Mouse (Mus musculus) heart, postnatal 14 days (tissue): Measurements from ENCODE around the gene Txndc11. TPM values are rescaled to one million over a fixed set of nuclear protein-coding genes. Genes with fewer than 3 reads are reported as not detected.

Experiments
- DNase-seq, 2 experiments: peaks; one replicate each; pipeline ENCODE4 v3.0.0; 2021 to 2022
- intact Hi-C: fragments of 180-260 bp; cut with DNase I; formaldehyde crosslinking; loops from one replicate; pipeline ENCODE4 v1.15.1; 2025
- total RNA-seq, 2 experiments: library from RNA; stranded (reverse); gene quantifications; 2 replicates each; pipeline ENCODE4 v1.2.3; 2021

Gene Txndc11
- total RNA-seq, 2 experiments from 2014 or later: 17.9 to 19.4 TPM

DNA sequence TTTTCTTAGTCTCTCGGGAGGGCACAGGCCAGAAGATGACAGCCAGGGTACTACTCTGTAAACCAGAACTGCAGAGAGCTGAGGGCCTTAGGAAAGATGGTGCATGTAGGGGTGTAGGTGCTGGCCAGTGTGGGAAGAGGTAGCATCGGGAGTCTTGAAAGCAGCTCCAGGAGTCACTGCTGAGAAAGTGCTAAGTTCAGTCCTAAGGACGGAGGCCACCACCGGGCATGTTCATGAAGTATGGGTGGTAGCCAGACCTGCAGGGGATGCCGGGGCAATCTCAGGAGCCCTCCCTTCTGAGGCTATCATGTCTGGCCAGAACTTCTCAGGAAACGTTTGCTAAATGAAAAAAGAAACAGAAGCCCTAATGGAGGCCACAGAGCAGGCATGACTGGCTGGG is 65.2 kb downstream of the Txndc11 start:
- intact Hi-C loops: loop anchor here (2.0 kb wide), 1 partner anchor 32 kb away; no protein-coding TSS in a partner anchor
- DNase-seq: no peak

DNA sequence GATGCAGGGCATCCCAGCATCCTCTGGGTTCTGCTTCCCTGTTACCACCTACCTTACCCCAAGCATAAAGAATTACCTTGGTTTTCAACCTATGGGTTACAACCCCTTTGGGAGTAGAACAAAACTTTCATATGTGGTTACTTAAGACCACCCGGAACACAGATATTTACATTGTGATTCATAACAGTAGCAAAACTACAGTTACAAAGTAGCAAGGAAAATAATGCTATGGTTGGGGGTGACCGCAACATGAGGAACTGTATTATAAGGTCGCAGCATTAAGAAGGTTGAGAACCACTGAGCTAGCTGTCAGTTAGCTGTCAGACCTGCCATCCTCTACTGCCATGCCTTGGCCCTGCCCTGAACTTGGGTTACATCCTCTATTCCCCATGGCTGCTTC is 65.8 kb downstream of the Txndc11 start:
- DNase-seq: no peak

DNA sequence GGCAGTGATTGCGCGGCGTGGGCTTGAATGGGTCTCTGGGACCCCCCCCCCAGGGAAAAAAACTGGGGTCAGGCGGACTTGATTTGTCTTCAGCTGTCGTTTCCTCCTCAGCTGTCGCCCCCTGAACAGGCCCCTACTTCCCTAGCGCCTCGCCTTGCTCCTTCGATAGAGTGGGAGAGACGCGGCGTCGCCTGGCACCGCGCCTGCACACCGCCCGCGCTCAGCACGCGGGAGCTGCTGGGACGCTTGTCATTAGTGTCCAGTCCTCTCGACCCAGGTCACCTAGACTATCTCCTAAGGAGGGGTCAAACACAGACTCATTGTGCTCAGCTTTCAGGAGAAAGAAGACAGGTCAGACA is 67.6 kb downstream of the Txndc11 start:
- DNase-seq: peak; percentile 68
- intact Hi-C loops: loop anchor here (2.0 kb wide), 1 partner anchor 22 kb away; no protein-coding TSS in a partner anchor

More for the DNA sequence above, 65.8 kb downstream of the Txndc11 start:
- intact Hi-C loops: loop anchor here (2.0 kb wide), 1 partner anchor 32 kb away; no protein-coding TSS in a partner anchor

DNA sequence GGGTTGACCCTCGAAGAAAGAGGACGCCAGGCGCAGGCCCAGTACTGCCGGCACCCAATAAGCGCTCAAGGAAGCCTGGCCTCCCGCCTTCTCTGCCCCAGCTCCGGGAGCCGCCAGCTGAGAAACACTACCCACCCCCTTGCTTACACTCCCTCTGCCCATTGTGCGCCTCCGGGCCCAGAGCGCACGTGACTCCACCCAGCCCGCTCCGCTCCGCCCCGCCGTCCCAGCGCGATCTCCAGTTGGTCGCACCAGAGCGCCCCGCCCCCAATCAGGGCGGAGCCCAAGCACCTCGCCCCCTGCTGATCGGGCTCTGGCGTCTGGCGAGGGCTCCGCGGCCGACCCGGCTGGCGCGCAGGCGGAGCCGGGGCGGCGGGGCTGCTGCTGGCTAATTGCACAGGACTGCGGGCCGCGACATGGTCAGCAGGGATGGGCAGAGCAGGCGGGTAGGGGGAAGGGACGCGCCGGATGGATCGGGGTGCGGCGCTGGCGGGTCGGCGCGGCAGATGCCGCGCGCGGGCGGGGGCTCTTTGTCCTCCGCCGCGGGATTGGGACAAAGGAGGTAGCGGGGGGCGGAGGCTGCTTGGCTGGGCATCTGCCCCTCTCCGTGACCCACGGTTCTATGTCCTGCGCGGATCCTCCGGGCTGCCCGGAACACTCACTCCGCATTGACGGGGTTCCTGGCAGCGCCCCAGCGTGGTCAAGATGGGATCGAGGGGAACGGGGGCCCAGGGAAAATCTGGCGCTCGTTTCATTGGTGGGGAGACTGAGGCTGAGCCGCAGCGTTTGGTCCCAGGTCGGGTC is 68.2 kb downstream of the Txndc11 start, which contains the start of gene Litaf:
Litaf (minus strand) TSS at position 129 of the 804 bp plus-strand sequence.
- intact Hi-C loops: loop anchor here (2.0 kb wide), 1 partner anchor 21 kb away; no protein-coding TSS in a partner anchor

DNA sequence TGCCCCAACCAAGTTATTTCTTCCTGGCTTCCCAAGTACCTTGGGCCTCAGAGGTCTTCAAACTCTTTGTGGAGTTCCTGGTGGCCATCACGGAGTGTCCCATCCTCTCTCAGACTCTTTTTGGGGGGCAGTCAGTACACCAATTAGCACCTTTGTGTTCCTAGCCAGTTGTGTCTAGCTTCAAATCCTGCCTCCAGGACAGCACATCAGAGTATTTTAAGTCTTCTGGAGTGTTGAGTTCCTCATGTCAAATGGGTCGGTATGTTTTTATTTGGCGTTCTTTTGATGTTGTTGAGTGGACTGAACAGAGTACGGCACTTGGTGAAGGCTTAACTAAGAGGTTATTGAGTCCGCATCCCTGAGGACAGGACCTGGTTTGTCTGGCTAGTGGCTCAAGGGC is 69.0 kb downstream of the Txndc11 start:
- DNase-seq: no peak
- intact Hi-C loops: no loop called here

More for the DNA sequence above, 68.2 kb downstream of the Txndc11 start, which contains the start of gene Litaf:
- peak; percentile 99 for DNase-seq

DNA sequence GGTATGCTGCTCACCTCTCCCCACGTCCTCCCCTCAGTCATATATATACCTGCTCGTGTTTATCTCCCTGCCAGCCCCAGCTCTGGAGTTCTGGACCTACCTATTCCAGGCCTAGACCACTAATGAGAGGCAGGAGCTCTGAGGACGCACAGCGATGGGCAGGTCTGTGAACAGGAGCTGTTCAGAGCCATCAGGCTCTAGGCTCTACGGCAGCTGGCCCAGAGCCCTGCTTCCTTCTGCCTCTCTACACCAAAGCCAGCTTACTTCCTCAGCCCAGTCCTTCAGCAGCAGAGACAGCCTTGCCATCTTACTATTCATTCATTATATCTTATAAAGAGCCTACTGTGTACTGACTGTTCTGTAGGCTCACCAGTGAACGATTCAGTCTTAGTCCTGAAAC is 69.7 kb downstream of the Txndc11 start:
- intact Hi-C loops: no loop called here
- no peak for DNase-seq

DNA sequence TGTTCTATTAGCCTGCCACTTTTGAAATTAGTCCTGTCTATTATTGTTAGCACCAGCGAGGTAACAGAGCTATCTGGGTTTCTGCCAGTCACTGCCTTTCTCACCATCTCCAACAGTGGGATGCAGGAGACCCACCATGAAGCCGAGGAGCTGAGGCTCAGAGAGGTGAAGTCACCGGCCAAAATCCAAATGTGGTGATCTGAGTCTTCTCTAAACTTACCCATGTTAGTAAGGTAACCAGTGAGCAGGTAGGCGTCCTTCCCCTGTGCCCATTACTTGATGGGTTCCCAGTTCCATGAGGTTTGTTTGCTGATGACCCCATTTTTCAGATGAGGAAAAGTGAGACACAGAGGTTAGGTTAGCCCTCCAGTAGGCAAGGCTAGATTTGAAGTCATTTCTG is 70.1 kb downstream of the Txndc11 start:
- no peak for DNase-seq
- intact Hi-C loops: no loop called here

DNA sequence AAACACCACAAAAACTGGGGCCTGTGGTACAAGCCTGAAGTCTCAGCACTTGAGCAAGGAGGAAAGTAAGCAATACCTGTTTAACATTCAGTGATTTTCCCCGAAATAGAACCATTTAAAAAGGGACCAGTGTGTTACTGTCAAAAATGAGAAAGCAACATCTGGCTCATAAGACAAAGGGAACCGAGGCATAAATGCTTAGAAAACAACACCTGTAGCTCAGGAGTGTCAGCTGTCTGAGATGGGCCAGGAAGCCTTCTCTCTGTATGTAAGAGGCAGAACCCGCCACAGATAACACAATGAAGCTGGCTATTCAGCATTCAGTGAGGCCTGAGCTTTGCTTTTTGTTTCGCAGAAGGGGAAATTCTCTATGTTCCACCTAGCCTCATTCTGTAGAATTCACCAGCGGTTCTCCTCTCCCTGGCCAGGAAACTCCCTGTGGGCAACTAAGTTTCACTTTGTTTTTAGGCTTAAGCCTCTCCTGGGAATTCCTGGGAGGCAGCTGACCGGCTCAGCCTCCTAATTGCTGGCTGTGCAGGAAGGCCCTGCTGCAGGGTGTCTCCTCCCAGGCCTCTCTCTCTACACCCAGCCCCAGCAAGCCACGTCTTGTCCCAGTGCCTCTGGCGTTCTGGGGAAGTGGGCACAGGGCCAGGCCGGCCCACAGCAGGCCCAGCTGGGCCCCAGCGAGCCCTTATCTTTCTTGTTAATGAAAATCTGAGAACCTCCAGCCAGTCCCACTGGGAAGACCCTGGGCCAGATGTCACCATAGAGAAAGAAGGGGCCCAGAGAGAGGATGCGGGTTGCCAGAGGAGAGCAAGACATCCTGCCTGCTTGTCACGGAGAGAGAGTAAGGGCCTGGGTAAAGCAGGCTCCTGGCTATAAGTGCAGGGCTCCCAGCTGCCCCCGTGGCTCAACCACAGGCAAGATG is 71.4 kb downstream of the Txndc11 start:
- intact Hi-C loops: no loop called here
- peak; percentile 91 to 92 for DNase-seq

DNA sequence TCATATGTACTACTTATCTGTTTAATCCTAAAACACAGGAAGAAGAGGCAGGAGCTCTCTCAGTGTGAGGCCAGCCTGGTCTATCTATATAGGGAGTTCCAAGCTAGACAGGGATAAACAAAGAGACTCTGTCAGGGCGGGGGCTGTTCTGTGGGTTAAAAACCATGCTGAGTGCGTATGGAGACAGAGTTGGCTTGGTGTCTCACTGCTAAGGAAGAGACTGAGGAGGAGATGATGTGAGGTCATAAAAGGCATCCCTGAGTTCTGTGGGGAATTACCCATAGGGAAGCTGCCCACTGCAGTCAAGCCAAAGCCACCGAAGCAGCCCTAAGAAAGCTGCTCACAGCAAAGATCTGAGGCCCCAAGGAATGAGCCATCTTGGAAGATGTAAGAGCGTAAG is 73.8 kb downstream of the Txndc11 start, which contains the start of gene Snn:
Snn (plus strand) TSS at position 301 of the 400 bp plus-strand sequence.
- intact Hi-C loops: no loop called here
- DNase-seq: no peak

DNA sequence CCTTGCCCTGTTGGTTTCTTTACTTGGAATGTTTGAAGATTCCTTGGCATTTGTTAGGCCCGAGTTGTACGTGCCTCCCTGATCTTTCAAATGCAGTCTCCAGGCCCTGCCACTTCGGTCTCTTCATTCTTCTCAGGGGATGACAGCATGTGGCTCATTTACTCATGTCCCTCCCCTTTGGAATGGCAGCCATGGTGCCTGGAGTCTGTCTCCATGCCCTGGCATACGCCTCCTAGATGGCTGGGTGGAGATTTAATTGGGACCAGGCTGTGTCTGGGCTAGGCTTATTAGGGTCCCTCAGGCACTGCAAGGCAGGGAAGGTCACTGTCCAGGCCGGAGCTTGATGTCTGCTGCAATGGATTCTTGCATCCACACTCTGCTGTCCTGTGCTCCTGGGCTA is 78.5 kb downstream of the Txndc11 start:
- DNase-seq: no peak
- intact Hi-C loops: no loop called here

DNA sequence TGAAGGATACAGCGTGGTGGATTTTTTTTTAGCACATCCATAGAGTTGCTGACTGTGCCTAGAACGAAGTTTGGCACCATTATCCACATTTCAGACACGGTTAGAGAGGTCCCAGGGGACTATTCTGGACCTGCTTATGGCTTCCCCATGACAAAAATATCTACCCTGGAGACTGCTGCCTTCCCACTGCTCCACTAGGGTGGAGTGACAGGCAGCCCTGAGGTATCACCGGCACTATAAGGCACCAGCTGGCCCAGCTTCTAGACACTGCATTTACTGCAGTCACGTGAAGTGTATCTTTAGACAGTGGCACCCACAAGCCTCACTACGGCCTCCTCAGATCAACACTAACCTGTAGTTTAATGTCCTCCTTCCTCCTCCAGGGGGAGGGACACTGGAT is 79.6 kb downstream of the Txndc11 start:
- DNase-seq: no peak
- intact Hi-C loops: no loop called here

DNA sequence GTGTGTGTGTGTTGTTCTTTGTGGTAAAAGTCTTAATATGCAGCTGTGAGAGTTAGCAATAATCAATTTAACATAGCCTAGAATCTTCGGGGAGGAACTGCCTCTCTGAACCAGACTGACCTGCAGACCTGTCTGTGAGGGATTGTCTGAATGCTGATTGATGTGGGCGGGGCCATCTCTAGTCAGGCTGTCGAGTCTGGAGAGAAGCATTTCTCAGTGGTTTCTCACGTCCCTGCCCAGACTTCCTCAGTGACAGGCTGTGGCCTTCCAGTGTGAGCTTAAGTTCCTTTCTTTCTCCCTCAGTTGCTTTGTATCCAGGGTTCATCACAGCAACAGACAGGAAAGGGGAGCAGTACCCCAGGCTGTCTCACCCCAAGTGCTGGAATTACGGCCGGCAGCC is 80.0 kb downstream of the Txndc11 start:
- intact Hi-C loops: no loop called here
- no peak for DNase-seq

DNA sequence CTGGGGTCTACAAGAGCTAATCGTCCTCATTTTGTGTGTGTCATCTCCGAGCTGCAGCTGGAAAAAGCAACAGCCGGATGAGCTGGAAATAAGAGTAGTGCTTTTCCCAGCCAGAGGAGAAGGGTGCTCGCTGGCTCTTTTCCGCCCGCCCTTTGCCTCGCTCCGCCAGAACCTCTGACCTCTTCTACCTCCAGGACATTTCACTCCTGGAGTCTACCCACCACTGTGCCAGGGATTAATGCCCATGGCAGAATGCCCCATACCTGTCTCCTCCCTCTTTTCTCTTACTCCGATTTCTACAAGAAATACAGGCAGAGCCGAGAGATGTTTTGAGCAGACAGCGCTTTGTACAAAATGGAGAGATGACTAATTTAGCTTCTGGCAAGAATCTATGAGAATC is 83.3 kb downstream of the Txndc11 start:
- intact Hi-C loops: no loop called here
- no peak for DNase-seq

DNA sequence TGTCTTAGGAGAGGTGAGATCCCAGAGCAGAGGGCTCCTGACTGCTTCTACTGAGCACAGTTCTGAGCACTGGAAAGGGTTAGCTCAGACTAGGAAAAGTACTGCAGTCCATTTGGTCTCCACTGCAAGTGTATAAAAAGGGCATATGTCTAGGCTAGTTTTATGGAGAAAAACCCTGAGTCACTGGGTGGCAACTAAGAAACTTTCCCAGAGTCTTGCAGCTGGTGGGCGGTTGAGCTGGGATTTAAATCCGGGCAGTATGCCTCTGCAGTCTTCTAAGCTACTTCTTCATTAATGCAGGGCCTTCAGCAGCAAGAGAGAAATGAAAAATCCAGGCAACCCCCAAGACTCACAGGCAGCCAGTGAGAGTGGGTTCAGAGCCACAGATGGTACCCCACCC is 84.2 kb downstream of the Txndc11 start:
- DNase-seq: no peak
- intact Hi-C loops: no loop called here

DNA sequence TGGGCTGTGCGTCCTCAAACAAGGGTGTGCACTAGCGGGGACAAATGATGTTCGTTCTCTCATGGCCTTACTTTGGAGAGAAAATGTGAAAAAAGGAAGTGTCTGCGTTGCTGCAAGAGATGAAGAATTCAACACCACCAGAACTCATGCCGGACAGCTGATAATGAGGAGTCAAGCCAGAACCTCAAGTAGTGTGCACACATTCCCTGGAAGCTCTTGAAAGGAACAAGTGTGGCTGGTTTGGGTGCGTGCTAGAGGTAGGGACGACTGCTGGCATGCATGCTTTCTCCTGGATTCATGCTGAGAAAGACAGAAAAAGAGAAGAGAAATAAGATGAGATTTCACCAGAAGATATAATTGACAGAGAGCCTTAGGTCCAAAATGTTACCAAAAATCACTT is 87.3 kb downstream of the Txndc11 start:
- no peak for DNase-seq
- intact Hi-C loops: no loop called here

DNA sequence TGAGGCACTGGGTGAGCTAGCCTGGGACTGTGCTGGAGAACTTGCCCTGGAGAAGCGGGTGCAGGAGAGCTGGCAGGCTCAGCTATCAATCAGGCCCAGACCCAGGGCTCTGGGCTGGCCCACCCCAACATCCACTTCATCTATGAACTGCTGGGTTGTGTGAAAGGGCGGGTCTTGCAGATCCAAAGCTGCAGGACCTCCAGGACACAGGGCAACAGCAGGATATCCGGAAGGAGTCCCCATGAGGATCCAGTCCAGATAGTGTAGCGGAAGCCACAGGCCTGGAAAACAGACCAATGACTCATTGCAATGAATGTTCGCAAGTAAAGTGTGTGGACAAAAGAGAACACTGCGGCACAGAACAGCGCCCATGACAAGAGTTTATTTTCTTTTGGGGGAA is 88.0 kb downstream of the Txndc11 start:
- peak; percentile 48 to 56 for DNase-seq

DNA sequence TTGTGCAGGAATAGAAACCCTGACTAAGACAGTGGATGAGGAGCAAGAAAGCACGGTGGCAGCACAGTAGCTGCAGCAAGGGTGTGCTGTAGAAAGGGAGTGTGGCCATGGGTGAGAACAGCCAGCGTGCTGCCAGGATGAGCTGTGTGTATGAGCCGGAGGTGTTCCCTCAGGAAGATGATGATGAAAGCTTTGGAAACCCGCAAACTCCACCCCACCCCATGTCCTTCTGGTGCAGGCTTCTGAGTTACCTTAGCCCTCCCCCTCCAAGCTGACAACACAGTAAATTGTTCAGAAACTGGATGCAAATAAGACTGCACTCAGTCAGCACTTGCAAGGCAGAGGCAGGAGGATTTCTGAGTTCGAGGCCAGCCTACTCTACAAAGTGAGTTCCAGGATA is 91.2 kb downstream of the Txndc11 start:
- no peak for DNase-seq
- intact Hi-C loops: no loop called here

More for the DNA sequence above, 88.0 kb downstream of the Txndc11 start:
- intact Hi-C loops: no loop called here

DNA sequence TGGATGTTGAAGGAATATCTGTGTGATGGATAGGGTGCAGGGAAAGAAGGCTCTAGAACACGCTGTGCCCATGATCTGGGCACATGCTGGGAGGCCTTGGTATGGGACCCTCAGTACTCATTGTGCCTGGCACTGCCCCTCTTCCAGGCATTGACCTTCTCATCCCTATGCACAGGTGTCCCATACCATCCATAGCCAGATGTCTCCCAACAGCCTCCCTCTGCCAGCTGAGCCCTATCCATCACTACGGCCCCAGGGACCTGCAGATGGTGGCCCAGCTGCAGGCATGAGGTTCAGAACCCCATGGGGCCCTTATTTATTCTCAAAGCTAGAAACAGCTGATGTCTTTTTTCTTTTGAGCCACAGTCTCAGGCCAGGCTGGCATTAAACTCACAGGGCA is 93.8 kb downstream of the Txndc11 start:
- intact Hi-C loops: no loop called here
- no peak for DNase-seq

DNA sequence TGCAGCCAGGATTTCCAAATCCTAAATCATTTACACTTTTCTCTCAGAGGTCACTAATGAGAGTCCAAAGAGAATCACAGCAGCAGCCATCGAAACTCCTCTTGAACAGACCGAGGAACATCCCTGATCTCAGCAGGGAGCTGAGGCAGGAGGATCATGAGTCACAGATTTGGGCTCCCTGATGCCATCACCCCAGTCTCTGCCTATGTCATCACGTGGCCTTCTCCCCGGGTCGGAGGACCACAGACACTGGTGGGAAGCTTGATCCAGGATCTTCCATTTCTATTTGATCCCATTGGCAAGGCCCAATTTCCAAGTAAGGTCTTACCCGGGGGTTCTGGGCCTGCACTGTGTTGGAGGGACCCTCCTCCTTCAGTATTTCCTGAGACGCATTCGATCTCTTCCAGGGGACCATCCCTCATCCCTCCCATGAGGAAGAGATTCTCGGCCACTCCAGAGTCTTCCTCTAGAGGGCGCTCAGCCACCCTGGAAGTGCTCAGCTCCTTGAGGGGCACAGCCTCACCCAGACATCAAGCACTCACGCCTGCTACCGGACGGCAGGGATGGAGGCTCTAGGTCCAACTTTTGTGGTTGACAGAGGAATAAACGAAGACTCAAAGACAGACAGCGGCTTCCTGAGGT is 98.5 kb downstream of the Txndc11 start:
- peak; percentile 80 to 88 for DNase-seq
- intact Hi-C loops: loop anchor here (1.0 to 10.0 kb wide), 4 partner anchors 33 to 461 kb away; partner anchors contain the start of gene Zc3h7a

DNA sequence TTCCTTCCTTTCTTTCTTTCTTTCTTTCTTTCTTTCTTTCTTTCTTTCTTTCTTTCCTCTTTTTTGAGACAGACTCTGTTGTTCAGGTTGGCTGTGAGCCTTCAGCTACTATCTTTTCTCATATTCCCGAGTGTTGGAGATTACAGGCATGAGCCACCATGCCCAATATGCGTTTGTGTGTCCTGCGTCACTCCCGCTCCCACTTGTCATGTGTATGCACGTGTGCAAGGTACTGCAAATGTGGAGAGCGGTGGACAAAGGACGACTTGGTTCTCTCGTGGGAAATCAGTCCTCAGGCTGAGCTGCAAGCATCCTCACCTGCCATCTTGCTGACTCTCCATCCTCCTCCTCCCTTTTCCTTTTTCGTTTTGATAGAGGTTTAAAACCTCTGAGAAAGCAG is 99.2 kb downstream of the Txndc11 start:
- intact Hi-C loops: loop anchor here (5.0 to 10.0 kb wide), 2 partner anchors 142 to 460 kb away; partner anchors contain the start of gene Zc3h7a
- no peak for DNase-seq
